Mouse (Mus musculus): ENCODE results near the gene Apol7e. TPM values are rescaled to one million over a fixed set of nuclear protein-coding genes. Genes with fewer than 3 reads are reported as not detected.
"Not testable (repeated sequence)": the region's sequence is repeated elsewhere in the genome, so short reads cannot be mapped to it uniquely, and the experiment has no call there.

Apol7e gene
- total RNA-seq (2021) (under 1 TPM in 1 of 2 experiments, not detected in 1; 0.52 TPM), polyA plus RNA-seq (2012; rRNA removed) (0.12 TPM in 1 of 2 replicates, not detected in the other)
- long read RNA-seq, result 0 reads

DNA sequence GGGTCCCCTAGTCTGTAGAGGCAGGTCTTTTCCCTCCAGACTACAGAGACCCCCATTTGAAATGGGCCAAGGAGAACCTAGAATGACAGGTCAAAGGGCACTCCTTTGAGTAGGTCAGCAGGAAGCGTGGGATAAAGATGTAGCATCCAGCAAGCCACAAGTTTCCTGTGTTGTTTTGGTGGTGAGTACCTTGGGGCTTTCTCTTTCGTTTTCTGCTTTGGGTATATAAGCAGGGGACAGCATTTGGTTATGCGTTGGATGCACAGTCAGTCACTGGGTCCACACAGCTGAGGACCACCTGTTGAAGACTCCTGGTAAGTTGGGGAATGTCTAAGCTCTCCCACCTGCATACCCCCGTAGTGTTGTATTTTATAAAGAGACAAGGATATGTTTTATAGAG, at the start of gene Apol7e:
TSS of gene Apol7e (plus strand) at position 202 of the 400 bp plus-strand sequence.
- not testable (repeated sequence) for DNase-seq

DNA sequence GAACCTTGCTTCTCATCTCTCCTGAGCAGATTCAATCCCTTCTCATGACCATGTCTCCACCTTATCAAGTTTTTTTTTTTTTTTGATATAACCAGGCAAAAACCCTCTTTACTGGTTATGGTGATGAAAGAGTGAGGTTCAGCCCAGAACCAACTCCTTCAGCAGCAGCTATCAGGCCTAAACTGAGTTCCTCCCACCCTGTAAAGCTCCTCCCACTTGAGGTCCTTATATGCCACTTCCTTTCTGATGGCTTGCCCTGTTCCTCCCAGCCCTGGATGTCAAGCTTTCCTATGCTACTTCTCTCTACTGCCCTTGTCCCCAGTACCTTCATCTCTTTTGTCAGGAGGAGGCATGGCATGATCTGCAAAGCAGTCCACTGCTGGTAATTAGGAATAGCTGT, 47.5 kb upstream of the Apol7e start:
- not testable (repeated sequence) for DNase-seq

DNA sequence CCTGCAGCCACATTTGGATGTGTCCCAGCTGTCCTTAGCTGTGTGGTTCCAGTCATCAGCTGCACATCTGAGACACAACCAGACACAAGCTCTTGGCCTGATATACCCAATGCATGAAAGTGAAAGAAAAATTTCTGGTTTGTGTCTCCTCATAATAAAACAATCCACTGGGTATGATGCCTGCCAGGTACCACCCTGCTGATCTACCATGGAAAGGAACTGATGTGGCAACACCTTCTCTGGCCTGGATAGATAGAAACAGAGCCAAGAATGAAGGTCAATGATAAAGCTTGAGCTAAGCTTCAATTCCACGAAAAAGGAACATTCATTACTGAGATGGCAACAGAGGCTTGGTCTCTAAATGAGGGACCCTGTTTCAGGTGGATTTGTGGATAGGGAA, 38.9 kb upstream of the Apol7e start:
- not testable (repeated sequence) for DNase-seq

DNA sequence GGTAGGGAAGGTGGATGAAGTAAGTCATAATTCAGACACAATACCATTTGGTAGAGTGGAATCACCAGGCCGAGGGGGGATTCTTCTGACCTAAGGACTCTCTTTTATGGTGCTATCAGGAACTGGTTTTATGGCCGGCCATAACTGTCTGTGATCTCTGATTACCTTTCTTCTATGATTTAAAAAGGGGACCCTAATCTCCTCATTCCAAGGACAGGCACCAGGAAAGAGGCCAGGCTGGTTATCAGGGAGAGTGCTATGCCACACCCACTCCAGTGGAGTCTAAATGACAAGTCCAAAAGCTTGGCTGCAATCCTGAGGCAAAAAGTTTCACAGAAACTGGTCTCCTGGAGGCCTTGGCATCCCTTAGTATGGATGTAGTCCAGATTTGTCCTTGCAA, 36.8 kb upstream of the Apol7e start:
- not testable (repeated sequence) for DNase-seq

DNA sequence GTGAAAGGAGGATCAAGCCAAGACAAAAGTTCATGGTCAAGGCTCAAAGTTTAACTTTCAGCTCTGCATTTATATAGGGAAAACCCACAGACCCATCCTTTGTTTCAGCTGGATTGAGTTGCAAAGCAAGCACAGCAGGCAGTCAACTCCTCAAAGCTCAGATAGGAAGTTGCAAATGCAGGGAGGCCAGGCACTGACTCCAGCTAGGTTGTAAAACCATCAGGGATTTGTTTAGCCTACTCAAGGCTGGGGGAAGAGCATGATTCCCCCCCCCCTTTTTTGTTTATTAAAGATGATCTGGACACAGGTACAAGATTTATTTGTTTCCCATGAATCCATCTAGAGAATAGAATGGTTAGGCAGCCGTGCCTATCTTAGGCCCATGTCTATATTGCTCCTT, 24.6 kb upstream of the Apol7e start:
- DNase-seq, result not testable (repeated sequence)

DNA sequence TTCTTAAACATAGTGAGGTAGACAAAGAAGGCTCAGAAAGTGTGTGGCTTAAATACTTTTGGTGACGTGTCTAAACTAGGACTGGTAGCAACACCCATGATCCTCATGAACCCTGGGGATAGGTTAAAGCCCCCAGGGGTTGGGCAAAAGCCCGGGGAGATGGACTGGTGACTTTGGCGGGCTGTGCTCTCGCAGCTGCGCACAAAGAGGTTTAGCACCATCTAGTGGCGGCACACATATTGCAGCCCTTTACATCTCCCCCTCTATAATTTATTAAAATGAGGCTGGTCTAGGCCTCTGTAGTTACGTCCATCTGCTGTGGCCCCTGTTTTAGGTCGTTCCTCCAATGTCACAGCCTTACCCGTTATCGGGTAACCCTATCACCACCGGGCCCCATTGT, 14.7 kb upstream of the Apol7e start:
- peak; percentile 25 for DNase-seq

DNA sequence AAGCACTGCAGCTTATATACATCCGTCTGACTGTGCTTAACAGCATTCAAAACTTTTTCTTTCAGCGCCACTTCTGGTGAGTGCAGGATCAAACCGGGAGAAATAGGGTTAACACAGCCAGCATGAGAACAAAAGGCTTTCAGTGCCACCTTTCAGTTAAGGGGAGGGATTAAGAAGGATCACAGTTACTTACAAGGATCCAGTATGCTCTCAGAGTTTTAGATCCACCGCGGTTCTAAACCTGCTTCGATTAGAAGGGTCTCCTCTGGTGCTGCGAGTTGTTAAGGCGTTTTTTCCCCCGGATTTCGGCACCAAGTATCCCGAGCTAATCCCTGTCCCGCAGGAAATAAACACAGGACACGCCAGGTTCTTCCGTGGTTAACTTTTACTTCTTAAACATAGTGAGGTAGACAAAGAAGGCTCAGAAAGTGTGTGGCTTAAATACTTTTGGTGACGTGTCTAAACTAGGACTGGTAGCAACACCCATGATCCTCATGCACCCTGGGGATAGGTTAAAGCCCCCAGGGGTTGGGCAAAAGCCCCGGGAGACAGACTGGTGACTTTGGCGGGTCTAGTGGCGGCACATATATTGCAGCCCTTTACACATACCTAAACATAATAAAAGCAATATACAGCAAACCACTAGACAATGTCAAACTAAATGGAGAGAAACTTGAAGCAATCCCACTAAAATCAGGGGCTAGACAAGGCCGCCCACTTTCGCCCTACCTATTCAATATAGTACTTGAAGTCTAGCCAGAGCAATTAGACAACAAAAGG, 6.9 kb upstream of the Apol7e start:
- DNase-seq, result not testable (repeated sequence)

DNA sequence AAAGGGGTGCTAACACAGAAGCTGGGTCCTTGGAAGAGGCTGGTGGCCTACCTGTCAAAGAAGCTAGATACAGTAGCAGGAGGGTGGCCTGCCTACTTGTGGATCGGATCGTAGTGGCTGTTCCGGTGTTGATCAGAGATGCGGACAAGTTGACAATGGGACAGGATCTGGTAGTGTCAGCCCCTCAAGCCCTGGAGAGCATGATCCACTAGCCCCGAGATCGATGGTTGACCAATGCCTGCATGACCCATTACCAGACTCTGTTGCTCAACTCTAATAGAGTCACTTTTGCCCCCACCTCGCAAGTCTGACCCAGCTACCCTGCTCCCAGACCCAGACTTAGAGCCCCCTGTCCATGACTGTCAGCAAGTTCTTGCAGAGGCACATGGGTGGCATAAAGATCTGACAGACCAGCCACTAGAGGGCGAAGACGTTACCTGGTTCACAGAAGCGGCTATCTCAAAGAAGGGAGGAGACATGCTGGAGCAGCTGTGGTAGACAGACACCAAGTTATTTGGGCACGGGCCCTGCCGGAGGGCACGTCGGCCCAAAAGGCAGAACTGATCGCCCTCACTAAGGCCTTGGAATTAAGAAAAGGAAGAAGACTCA, 3.9 kb upstream of the Apol7e start:
- DNase-seq, result peak; percentile 36

DNA sequence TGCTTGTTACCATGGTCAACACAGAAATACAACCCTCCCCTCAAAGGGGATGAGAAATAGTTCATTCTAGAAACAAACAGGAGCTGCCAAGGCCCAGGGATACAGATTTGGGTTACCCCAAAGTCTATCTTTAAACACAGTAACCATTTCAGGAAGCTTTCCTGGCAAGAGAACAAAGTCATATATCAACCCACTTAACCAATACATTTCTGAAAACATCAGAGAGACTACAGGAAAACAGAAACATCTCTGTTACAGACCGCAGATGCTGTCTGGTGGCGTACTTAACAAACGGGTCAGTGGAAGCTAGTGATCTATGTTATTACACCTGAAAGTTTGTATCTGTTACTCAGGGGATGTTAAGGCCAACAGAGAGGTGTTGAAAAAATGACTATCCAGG, 6.6 kb downstream of the Apol7e start:
- not testable (repeated sequence) for DNase-seq

DNA sequence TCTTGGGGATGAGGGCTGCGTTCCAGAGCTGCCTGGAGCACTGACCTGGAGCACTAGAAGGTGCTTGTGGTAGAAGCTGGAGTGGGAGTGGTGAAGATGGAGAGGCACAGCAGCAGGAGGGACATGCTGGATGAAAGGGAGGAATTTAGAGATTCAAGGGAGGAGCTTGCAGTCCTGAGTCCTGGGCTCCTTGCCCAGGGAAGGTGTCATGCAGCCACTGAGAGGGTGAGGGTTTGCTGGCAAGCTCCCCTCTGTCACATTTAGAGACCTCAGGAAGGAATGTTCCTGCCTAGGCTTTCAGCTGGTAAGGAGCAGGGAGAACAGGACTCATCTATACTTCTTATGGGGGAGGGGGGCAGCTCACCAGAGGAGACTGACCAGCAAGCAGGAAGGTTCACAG, 10.3 kb downstream of the Apol7e start:
- DNase-seq, result not testable (repeated sequence)

DNA sequence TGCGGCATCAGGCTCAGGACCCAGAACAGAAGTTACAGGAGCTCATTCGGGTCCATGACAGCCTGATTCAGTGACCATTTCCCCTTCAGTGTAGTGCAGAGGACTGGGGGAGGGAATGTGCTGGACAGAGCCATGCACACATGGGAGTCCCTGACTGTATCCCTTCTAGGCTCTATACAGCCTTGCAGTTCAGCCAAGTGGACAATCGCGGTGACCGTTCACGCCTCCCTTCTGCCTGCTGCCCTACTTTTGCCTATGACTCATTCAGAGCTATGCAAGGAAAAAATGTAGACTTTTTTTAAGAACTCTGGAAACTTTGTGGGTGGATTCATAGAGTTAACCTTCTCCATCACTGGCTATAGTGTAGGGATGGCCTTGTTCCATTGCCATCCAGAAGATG, 19.6 kb downstream of the Apol7e start:
- not testable (repeated sequence) for DNase-seq

DNA sequence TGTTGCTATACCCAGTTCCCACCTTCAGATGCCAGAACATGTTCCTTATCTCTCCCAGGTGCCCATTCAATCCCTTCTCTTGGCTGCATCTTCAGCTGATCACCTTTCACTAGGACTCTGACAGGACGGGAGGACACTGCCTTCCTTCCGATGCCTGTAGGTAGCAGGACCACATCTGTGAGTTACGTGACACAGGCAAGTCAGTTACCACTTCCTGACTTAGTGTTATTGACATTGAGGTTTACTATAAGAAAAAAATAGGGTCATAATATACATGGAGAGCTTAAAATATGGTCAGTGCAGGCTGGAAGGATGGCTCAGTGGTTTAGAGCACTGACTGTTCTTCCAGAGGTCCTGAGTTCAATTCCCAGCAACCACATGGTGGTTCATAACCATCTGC, 22.9 kb downstream of the Apol7e start:
- not testable (repeated sequence) for DNase-seq

DNA sequence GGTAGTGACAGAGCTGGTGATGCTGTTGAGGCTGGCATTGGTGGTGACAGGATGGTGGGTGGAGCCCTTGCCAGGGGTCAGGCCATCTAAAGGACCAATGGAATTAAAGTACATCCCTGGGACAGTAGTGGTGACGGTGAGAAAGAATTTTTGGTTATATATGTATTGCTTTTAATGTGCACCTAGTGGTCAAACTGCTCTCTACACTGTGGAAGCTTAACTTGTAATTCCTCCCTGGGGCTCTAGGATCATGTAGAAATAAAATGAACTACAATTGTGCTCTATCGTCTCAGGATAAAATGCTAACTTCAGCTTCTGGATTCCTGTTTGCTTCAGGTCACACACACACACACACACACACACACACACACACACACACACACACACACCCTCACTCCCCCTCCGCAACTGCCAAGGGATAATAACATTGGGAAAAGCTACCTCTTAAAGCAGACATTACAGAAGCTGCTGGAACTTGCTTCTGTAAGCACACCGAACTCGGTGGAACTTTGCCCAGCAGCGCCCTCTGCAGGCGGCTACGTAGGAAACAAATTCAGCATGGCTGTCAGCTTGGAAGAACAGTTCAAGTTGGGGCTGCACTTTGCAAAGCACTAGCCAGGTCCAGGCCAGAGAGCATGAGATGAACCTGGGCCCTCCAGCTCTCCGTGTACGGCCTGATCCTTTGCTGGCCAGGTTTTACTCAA, 25.7 kb downstream of the Apol7e start:
- not testable (repeated sequence) for DNase-seq

DNA sequence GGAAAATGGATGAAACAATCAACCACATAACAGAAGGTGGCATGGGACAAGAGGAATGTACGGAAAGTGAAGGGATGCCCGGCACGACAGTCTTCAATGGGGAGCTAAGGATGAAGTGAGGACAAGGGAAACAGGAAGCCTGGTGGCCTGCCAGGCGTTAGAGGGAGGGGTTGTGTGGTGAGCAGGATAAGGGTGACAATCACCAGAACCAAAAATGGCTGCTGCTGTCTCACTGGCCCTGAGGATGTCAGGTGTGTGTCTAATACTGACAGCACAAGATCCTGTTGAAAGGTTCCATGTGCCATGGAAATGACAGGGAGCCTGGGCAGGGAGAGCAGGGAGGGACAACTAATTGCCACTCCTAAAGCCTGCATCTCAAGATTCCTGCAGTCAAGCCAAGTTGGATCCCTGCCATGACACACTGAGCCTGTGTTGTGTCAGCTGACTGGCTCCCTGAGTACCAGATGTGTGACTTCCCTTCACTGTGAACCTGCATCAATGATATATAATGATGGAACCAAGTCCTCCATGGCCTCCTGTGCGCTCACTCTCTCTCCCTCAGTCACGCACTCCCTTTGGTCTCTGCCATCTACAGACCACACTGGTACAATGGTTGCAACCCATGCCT, 26.9 kb downstream of the Apol7e start:
- DNase-seq, result not testable (repeated sequence)

DNA sequence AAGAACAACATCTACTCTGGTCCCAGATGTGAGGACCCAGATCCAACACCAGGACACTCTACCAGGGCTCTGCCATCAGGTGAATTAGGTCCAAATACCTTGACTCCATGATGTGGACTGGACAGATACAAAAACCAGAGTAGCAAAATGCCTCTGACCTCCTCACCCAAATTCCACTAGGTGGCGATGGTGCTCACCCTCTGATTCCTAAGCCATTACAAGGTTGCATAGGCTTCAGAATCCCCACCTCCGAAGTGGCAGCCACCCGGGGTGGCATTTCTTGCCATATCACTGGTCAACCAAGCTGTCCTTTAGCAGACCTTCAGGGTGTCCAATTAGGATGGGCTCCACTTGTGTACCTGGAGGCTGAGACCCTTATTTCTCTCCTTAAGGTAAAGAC, 28.5 kb downstream of the Apol7e start:
- not testable (repeated sequence) for DNase-seq

DNA sequence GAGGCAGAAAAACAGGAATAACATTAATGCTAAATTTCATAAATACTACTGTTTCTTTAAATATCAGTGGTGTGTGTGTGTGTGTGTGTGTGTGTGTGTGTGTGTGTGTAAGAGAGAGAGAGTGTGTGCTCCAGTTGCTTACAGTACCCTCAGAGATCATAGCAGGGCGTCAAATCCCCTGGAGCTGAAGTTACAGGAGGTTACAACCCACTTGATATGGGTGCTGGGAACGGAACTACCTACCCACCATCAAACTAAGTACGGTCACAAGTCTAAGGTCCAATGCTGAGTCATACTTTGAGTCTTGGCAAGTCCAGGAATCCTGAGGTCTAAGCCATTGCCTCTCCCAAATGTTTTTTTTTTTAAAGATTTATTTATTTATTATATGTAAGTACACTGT, 29.1 kb downstream of the Apol7e start:
- not testable (repeated sequence) for DNase-seq

DNA sequence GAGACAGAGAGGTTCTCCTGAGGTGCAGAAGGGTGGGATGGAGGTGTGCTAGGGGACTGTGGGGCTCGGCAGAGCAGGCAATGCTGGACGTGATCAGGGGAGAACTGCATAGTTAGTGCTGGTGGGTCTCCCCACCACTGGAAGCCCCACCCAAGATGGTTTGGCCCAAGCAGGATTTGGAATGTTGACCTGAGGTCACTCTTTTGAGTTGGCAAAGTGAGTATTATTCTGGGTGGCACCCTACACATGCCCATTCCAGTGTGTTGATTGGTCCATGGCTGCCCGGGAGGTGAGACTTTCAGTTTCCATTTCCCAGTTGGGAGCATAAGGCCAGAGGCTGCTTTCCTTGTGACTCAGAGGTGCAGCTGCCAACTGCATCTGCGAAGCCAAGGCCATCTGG, 30.1 kb downstream of the Apol7e start, which contains the start of gene Apol9b:
TSS of gene Apol9b (plus strand) at position 301 of the 400 bp plus-strand sequence.
- not testable (repeated sequence) for DNase-seq

DNA sequence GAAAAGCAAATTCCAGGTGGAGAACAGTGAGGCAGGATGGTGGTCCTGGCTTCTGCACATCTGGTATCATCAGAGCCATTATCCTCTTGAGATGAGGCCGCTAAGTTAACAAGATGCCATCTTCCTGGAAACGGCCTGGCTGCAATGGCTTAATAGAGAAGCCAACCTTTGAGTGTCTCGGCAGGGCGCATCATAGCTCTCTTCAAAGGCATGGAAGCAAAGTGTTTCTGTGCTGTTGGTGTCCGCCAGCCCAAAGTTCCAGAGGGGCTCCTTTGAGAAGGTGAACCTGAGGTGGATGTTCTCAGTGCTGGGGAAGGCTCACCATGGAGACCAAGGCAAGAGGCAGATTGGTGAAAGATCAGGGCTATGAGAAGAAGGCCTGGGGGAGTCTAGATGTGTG, 32.9 kb downstream of the Apol7e start:
- no peak for DNase-seq

DNA sequence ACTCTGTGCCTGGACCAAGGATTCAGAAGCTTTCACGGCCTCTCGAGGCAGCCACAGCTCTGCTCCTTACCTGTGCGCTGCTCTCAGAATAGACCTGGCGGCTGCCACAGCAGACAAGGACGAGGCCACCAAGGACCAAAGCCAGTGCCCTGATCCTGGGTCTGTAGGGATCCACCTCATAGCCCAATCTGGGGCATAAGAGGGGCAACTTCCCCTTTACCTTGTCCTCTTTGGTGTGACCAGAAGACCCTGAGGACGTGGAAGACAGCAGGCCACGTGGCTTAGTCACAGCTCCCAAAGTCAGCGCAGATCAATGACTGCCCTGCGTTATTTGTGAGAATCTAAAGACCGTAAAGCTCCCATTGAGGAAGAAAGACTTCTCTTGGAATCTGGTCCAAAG, 34.2 kb downstream of the Apol7e start:
- not testable (repeated sequence) for DNase-seq

DNA sequence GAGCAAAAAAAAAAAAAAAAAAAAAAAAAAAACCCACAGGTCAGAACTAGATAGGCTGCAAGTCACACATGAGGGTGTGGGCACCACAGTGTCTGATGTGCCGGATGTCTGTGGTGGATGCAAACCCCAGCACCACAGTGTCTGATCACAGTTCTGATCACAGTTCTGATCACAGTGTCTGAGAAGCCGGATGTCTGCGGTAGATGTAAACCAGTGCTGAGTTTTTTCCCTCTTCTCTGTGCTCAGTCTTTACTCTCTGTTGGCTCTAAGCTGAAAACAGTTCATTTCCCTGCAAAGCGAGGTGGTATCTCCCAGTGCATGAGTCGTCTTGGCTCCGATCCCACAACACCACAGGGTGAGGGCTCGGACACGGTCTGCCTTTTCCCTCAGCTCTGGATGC, 34.7 kb downstream of the Apol7e start:
- not testable (repeated sequence) for DNase-seq

DNA sequence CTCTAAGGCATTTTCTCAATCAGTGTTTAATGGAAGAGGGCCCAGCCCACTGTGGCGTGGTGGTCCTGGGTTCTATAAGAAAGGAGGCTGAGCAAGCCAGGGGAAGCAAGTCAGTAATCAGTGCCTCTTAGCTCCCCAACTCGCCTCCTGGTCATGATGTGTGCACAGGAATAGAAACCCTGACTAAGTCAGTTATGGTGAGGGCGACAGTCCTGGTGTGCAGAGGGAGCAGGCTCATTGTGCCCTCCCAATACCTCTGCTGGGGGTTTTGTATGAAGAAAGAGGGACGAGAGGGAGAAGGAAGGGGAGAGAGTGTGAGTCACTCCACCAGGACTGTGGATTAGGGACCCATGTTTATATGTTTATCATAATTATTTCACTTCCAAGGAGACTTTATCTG, 35.2 kb downstream of the Apol7e start:
- not testable (repeated sequence) for DNase-seq

Measured in adrenal gland, adult 2 months (tissue).